Mouse (Mus musculus) neutrophil, adult 65 days (primary cell): ENCODE measurements around the gene Zfp85. TPM values are rescaled to one million over a fixed set of nuclear protein-coding genes. Genes with fewer than 3 reads are reported as not detected.

Experiments
- total RNA-seq: library from RNA; stranded (reverse); gene quantifications from 2 replicates; pipeline ENCODE4 v1.2.4, GENCODE M21; 2023

Zfp85 gene
- total RNA-seq, result 1.5 and 2.3 TPM in 2 replicates

GRCm38 (mm10) chr13:67754333-67755306 lies at the start of gene Zfp85:
TSS of gene Zfp85 (minus strand) at chr13:67755228.

DNA sequence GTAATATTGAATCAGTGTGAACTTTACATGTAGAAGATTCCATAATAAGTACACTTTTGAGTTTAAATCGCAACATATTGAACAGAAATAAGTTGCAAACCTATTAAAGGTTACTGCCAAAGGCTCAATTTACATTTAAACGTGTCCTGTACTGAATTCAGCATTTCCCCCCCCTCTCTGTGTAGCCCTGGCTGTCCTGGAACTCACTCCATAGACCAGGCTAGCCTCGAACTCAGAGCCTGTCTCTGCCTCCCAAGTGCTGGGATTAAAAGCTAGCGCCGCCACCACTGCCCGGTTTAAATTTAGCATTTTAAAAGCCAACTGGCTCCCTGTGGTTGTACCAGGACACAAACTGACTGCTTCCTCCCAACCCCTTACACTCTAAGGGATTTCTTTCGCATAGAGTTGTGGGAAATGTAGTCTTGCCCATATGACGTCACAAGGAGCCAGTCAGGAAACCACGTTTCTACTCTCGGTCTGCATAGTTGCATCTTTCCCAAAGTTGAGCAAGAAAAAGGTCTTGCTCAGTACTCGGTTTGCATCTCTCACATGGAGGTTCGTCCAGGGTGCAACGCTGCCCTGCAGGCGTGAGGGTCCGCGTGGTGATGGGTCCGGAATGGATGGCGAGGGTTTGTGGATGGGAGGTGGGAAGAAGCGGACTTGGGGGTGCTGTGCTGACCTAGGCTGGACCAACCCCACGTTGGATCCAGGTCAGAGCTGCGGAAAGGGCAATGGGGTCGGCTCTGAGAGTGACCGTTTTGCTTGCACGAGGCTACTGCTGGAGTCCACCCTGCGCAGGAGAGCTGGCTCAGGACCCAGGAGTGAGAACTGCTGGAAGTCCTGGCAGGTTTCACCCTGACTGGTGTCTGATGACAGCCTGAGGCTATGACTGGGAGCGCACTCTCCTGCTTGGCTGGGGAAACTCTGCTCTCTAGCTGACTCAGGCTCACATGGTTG lies 24.5 kb upstream of the Zfp85 start, which contains the start of gene Zfp493:
TSS of gene Zfp493 (plus strand) at position 429 of the 957 bp plus-strand sequence.

GRCm38 (mm10) chr13:67728641-67729318 lies 26.2 kb downstream of the Zfp85 start, which contains the start of gene Zfp65:
TSS of gene Zfp65 (minus strand) at chr13:67729173.

Other genes starting within 250 kb of the Zfp85 start
- not detected in 2 replicates for gene Gm26965, start 229.1 kb downstream of the Zfp85 start, total RNA-seq
- gene Zfp87, start 229.1 kb downstream of the Zfp85 start, total RNA-seq, result 7.5 and 8.5 TPM in 2 replicates
- 2.6 and 4.2 TPM in 2 replicates for gene Zfp748, start 201.4 kb downstream of the Zfp85 start, total RNA-seq
- gene Zfp729b, start 145.5 kb downstream of the Zfp85 start, total RNA-seq, result 9.9 and 12.7 TPM in 2 replicates
- gene Gm49345, start 117.5 kb downstream of the Zfp85 start, total RNA-seq, result 2.8 and 3.4 TPM in 2 replicates
- 14.1 and 15.2 TPM in 2 replicates for gene Zfp729a, start 117.4 kb downstream of the Zfp85 start, total RNA-seq
- 3.5 and 5.1 TPM in 2 replicates for gene Zfp738, start 68.2 kb downstream of the Zfp85 start, total RNA-seq
- 3.6 and 4.3 TPM in 2 replicates for gene Zfp65, start 26.1 kb downstream of the Zfp85 start, total RNA-seq
- 0.11 TPM in 1 of 2 replicates, not detected in the other for gene Zfp493, start 24.5 kb upstream of the Zfp85 start, total RNA-seq
- 0.85 and 1.1 TPM in 2 replicates for gene Zfp273, start 58.5 kb upstream of the Zfp85 start, total RNA-seq
- not detected in 2 replicates for gene Gm10037, start 75.9 kb upstream of the Zfp85 start, total RNA-seq
- gene BC048507, start 108.1 kb upstream of the Zfp85 start, total RNA-seq, result not detected in 2 replicates